Mouse (Mus musculus) left cerebral cortex, postnatal 36 days (tissue): ENCODE measurements around the gene Tmem175. TPM values are rescaled to one million over a fixed set of nuclear protein-coding genes. Genes with fewer than 3 reads are reported as not detected.

Experiments used
- DNase-seq, 2 experiments: peaks; one replicate each; pipeline ENCODE4 v3.0.0; 2021 to 2022; ENCODE audit warnings: low spot score in 2 of 2, mixed read lengths in 1 of 2
- intact Hi-C: fragments of 180-260 bp; cut with DNase I; formaldehyde crosslinking; loops from one replicate; pipeline ENCODE4 v1.15.1; 2025
- total RNA-seq, 2 experiments: library from RNA; stranded (reverse); gene quantifications; 2 replicates each; pipeline ENCODE4 v1.2.3; 2021

Gene Tmem175
- total RNA-seq, 2 experiments from 2014 or later = 40.7 to 41.4 TPM

DNA sequence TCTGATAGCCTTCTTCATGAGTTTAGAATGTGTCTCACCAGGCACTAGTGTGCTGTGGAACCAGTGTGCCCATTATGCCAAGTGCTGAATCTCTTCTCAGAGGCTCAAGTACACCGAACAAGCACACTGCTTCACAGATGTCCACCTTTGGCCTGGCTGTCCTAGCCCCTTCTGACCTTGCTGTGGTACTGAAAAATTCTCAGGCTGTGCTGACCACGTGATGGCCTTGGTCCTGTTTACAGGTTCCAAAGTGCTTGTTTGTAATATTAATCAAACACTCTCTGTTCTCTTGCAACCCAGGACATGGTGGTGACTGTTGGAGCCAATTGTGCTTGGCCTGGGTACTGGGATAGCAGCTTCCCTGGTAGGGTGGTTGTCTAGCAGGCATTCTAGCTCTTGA lies 45.1 kb downstream of the Tmem175 start:
- DNase-seq = no peak
- intact Hi-C loops = no loop called here

DNA sequence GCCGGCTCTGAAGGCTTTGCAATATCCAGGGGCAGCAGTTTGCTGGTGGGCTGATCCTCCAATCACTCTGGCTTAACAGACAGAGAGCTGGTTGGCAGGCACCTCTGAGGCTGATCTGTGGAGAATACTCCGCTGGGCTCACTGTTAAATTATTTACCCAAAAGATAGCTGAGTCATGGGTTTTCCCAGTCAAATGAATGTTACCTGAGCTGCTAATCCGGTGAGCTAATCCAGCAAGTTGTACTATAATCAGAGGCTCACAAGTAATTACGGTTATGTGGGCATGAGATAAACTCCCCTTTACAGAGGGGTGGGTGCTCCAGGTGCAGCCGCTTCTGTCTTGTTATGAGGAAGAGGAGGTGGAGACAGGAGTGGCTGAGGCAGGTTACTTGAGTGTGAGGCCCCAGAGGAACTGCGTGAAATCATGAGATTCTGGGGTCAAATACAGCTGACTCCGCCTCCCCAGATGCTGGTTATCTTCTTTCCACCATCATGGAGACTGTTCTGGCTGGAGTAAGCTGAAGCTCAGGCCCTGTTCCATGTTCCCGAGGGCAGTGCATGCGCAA lies 45.8 kb downstream of the Tmem175 start, which contains the start of gene Slc26a1:
Gene Slc26a1 (minus strand): TSS at position 319 of the 566 bp plus-strand sequence.
- intact Hi-C loops = no loop called here
- DNase-seq = no peak

- DNase-seq = no peak
- intact Hi-C loops = no loop called here
Observed at GRCm38 (mm10) chr5:108676772-108677498, 47.4 kb downstream of the Tmem175 start.

DNA sequence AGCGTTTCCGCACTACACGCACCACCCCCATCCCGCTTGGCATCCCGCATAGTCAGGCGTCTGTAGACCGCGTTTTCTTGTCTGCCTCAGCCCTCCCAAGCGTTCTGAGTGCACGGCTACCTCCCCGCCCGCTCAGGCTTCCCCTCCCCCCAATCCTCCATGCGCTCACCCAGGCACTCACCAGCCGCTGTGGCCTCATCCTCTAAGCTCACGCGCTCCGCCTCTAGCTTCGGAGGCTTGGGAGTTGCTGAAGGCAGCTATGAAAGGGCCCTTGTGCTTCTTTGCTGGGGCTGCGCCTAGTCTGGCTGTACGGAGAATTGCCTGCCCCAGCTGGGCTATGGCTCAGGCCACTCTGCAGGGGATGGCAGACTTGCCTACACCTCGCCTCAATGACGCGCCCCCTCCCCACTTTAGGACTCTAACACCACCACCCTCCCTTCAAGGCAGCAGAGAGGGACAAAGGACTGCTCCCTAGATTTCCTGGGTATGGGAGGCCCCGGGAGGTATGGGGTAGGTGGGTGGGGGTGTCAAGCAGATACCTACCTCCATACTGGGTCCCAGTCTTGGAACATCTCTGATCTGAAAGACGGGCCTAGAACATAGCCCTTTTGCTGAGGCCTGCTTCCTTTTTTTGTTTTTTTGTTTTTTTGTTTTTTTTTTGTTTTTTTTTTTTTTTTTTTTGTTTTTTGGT lies 48.2 kb downstream of the Tmem175 start:
- peak; percentile 82 to 84 for DNase-seq
- intact Hi-C loops = no loop called here

DNA sequence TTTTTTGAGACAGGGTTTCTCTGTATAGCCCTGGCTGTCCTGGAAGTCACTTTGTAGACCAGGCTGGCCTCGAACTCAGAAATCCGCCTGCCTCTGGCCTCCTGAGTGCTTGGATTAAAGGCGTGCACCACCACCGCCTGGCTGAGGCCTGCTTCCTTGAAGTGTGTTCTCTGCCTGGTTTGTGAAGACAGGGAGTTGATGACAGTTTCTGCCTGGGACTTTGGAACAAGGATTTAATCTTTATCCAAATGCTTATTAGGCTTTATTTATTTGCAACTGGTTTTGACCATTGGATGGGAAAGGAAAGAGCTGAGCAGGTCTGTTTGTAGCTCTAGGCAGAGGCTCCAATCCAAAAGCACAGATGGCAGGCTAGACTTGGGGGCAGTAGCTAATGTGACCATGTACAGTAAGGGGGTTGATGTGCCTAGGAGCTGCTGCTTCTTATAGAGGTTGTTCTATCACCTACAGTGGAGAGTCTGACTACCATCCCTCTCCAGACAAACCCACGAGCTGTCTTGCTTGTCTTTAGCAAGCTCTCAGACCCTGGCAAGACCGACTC lies 48.8 kb downstream of the Tmem175 start:
- no peak for DNase-seq
- intact Hi-C loops = no loop called here

- intact Hi-C loops = no loop called here
- DNase-seq = no peak
Observed at GRCm38 (mm10) chr5:108679909-108680308, 50.3 kb downstream of the Tmem175 start.

DNA sequence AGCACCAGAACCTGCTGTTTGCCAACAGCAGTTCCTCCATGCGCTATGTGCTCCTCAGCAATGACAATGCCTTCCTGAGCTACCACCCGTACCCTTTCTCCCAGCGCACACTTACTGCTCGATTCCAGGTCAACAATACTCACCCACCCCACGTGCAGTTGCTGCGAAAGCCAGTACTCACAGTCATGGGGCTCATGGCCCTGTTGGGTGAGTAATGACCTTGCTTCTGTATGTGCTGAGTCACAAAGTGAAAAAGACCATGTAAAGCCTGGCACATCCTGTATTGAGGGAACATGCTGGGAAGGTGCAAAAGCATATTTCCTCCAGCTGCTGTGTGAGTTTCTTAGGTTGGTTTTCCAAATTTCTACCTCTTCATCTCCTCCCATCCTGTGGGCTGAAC lies 51.3 kb downstream of the Tmem175 start:
- intact Hi-C loops = no loop called here
- no peak for DNase-seq

DNA sequence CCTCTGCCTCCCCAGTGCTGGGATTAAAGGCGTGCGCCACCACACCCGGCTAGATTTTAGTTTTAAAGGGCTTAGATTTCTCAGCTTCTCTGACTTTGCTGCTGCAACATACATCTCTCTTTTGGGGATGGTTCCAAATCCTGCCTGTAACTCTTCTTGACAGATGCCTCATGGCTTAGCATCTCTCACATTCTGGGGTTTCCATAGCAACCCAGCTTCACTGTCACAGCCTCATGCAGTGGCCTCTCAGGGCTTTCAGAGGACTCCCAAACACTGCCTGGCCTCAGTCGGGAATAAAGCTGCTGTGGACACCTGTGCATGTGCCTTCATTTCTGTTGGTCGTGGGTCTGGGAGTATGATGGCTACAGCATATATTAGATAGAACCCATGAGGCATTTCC lies 59.5 kb downstream of the Tmem175 start:
- intact Hi-C loops = no loop called here
- DNase-seq = no peak

- no peak for DNase-seq
- intact Hi-C loops = no loop called here
Observed at GRCm38 (mm10) chr5:108691152-108691551, 61.6 kb downstream of the Tmem175 start.

GRCm38 (mm10) chr5:108692271-108692670 lies 62.7 kb downstream of the Tmem175 start, which contains the start of gene Fgfrl1:
Gene Fgfrl1, plus strand, starts transcription at chr5:108692382.
- intact Hi-C loops = loop anchor here (2.0 kb wide), 1 partner anchor 35 kb away; no protein-coding TSS in a partner anchor
- DNase-seq = no peak

DNA sequence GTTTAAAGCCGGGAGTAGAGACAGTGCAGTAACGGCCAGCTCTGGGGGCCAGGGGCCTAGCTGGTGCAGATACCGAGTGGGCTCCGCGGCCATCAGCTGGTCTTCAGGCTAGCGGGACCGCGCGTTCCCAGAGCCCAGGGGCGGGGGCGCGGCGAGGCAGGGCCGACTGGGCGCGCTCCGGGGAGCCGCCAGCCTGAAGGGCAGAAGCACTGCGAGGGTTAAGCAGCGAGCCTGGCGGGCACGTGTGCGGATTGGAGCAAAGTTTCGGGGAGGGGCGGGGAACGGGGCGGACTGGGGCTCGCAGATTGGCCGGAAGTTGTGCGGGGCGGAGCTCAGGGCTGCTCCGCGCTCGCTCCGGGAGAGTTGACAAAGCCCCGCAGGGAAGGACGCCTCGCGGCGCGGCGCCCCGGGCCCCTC lies 64.3 kb downstream of the Tmem175 start:
- DNase-seq = peak; percentile 57 to 61
- intact Hi-C loops = loop anchor here (2.0 kb wide), 1 partner anchor 33 kb away; no protein-coding TSS in a partner anchor

GRCm38 (mm10) chr5:108694352-108695261 lies 65.0 kb downstream of the Tmem175 start:
- no peak for DNase-seq
- intact Hi-C loops = no loop called here

GRCm38 (mm10) chr5:108695861-108696260 lies 66.3 kb downstream of the Tmem175 start:
- no peak for DNase-seq
- intact Hi-C loops = no loop called here

- DNase-seq = no peak
- intact Hi-C loops = no loop called here
Observed at GRCm38 (mm10) chr5:108696542-108696941, 67.0 kb downstream of the Tmem175 start.

- intact Hi-C loops = no loop called here
- DNase-seq = peak; percentile 23 to 31
Observed at GRCm38 (mm10) chr5:108697341-108697753, 67.8 kb downstream of the Tmem175 start.
